Mouse (Mus musculus): ENCODE data around the gene Pex19.

DNA sequence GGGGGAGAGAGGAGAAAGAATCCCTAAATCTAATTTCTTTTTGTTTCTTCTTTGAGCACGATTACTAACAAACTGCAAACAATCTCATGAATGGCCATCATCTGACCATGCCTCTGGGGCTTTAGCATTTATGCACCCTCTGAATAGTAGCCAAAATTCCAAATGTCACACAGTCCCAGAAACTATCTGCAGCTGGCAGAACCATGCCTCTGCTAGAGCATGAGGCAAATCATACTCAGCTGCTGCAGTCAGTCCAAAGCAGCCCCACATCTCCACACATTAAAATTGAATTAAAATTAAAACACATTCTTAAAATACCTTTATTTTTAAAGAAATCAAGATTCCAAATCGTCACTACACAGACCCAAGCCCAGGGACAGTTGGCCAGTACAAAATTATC, 13.6 kb downstream of the Pex19 start:
- TF ChIP-seq POLR2A (IDR thresholded peaks at IDR 0.05; ENCODE audit: borderline replicate concordance, extremely low read depth, insufficient read depth, insufficient read length, poor library complexity, severe bottlenecking): no peak
- TF ChIP-seq CTCF (IDR thresholded peaks at IDR 0.05; ENCODE audit: borderline replicate concordance, extremely low read depth, insufficient read depth, insufficient read length): no peak
